Mouse (Mus musculus): ENCODE data around the gene Mllt11. TPM values are rescaled to one million over a fixed set of nuclear protein-coding genes. Genes with fewer than 3 reads are reported as not detected.

Gene Mllt11
- polyA plus RNA-seq, 1 experiment from 2014 or later: 12.0 TPM

- no peak for DNase-seq (ENCODE audit: low spot score)
Measured at GRCm38 (mm10) chr3:95239022-95239421, 7.1 kb upstream of the Mllt11 start.

GRCm38 (mm10) chr3:95237541-95238099, 5.6 kb upstream of the Mllt11 start:
- H3K27ac ChIP-seq: no peak overlapping the region
- H3K36me3 ChIP-seq: peaks cover 64% of the 10 kb centered on the region
- peaks cover 31% of the 10 kb centered on the region for H3K4me1 ChIP-seq
- H3K27me3 ChIP-seq (ENCODE audit: low read depth, poor library complexity, severe bottlenecking): no peaks in the 10 kb centered on the region
- WGBS: 94% methylated on average over 8 of the region's 8 CpGs
- no peak overlapping the region for H3K4me3 ChIP-seq
- no peaks in the 10 kb centered on the region for H3K9me3 ChIP-seq (replicated peaks)
- DNase-seq (ENCODE audit: low spot score): no peak

More at GRCm38 (mm10) chr3:95239022-95239421, 7.1 kb upstream of the Mllt11 start:
- Histone ChIP-seq H3K27ac (no peak overlapping the region), H3K4me3 (no peak overlapping the region), H3K36me3 (peaks cover 50% of the 10 kb centered on the region), H3K4me1 (peaks cover 31% of the 10 kb centered on the region), H3K9me3 (replicated peaks) (no peaks in the 10 kb centered on the region), H3K27me3 (ENCODE audit: low read depth, poor library complexity, severe bottlenecking) (no peaks in the 10 kb centered on the region)
- 87% methylated on average over 6 of the region's 6 CpGs for WGBS

GRCm38 (mm10) chr3:95235386-95236301, 3.7 kb upstream of the Mllt11 start:
- WGBS: 77% methylated on average over 23 of the region's 23 CpGs
- Histone ChIP-seq H3K27me3 (ENCODE audit: low read depth, poor library complexity, severe bottlenecking) (no peaks in the 10 kb centered on the region), H3K9me3 (replicated peaks) (no peaks in the 10 kb centered on the region), H3K27ac (peak overlapping the region; percentile 50), H3K4me3 (no peak overlapping the region), H3K4me1 (peaks cover 28% of the 10 kb centered on the region), H3K36me3 (peaks cover 84% of the 10 kb centered on the region)
- DNase-seq (ENCODE audit: low spot score): no peak

- Histone ChIP-seq H3K27me3 (ENCODE audit: low read depth, poor library complexity, severe bottlenecking) (no peaks in the 10 kb centered on the region), H3K9me3 (replicated peaks) (no peaks in the 10 kb centered on the region), H3K4me3 (no peak overlapping the region), H3K36me3 (peaks cover 79% of the 10 kb centered on the region), H3K4me1 (peaks cover 42% of the 10 kb centered on the region), H3K27ac (no peak overlapping the region)
- DNase-seq (ENCODE audit: low spot score): no peak
- 91% methylated on average over 16 of the region's 16 CpGs for WGBS
Measured at GRCm38 (mm10) chr3:95233303-95233980, 1.5 kb upstream of the Mllt11 start.

- Histone ChIP-seq H3K4me3 (no peak overlapping the region), H3K27ac (no peak overlapping the region), H3K27me3 (ENCODE audit: low read depth, poor library complexity, severe bottlenecking) (no peaks in the 10 kb centered on the region), H3K9me3 (replicated peaks) (no peaks in the 10 kb centered on the region), H3K4me1 (peaks cover 44% of the 10 kb centered on the region), H3K36me3 (peaks cover 72% of the 10 kb centered on the region)
- no peak for DNase-seq (ENCODE audit: low spot score)
- WGBS: 88% methylated on average over 7 of the region's 7 CpGs
Measured at GRCm38 (mm10) chr3:95232771-95233170, 800 bp upstream of the Mllt11 start.

GRCm38 (mm10) chr3:95230495-95231297, 1.3 kb downstream of the Mllt11 start:
- peak overlapping the region; percentile 96 for H3K4me3 ChIP-seq
- H3K4me1 ChIP-seq: peaks cover 52% of the 10 kb centered on the region
- peaks cover 56% of the 10 kb centered on the region for H3K36me3 ChIP-seq
- no peaks in the 10 kb centered on the region for H3K27me3 ChIP-seq (ENCODE audit: low read depth, poor library complexity, severe bottlenecking)
- H3K9me3 ChIP-seq (replicated peaks): no peaks in the 10 kb centered on the region
- WGBS: 67% methylated on average over 8 of the region's 8 CpGs
- DNase-seq (ENCODE audit: low spot score): no peak
- H3K27ac ChIP-seq: peak overlapping the region; percentile 96

- peak overlapping the region; percentile 96 for H3K4me3 ChIP-seq
- peaks cover 44% of the 10 kb centered on the region for H3K4me1 ChIP-seq
- DNase-seq (ENCODE audit: low spot score): peak; percentile 59
- peak overlapping the region; percentile 96 for H3K27ac ChIP-seq
- no peaks in the 10 kb centered on the region for H3K9me3 ChIP-seq (replicated peaks)
- H3K27me3 ChIP-seq (ENCODE audit: low read depth, poor library complexity, severe bottlenecking): no peaks in the 10 kb centered on the region
- peaks cover 56% of the 10 kb centered on the region for H3K36me3 ChIP-seq
- 3% methylated on average over 13 of the region's 13 CpGs for WGBS
Measured at GRCm38 (mm10) chr3:95229781-95230494, 2.0 kb downstream of the Mllt11 start.

GRCm38 (mm10) chr3:95228894-95229780, 2.8 kb downstream of the Mllt11 start:
- H3K9me3 ChIP-seq (replicated peaks): no peaks in the 10 kb centered on the region
- peak overlapping the region; percentile 96 for H3K4me3 ChIP-seq
- peaks cover 56% of the 10 kb centered on the region for H3K36me3 ChIP-seq
- no peaks in the 10 kb centered on the region for H3K27me3 ChIP-seq (ENCODE audit: low read depth, poor library complexity, severe bottlenecking)
- DNase-seq (ENCODE audit: low spot score): peak; percentile 73
- peaks cover 45% of the 10 kb centered on the region for H3K4me1 ChIP-seq
- under 1% methylated on average over 43 of the region's 43 CpGs for WGBS
- peak overlapping the region; percentile 96 for H3K27ac ChIP-seq

GRCm38 (mm10) chr3:95228148-95228893, 3.6 kb downstream of the Mllt11 start, which contains the start of gene Cdc42se1:
Gene Cdc42se1, plus strand, starts transcription at chr3:95228732.
- Histone ChIP-seq H3K9me3 (replicated peaks) (no peaks in the 10 kb centered on the region), H3K4me1 (peaks cover 47% of the 10 kb centered on the region), H3K4me3 (peak within 1 kb of the TSS; percentile 96), H3K36me3 (peaks cover 56% of the 10 kb centered on the region), H3K27ac (peak within 1 kb of the TSS; percentile 96), H3K27me3 (ENCODE audit: low read depth, poor library complexity, severe bottlenecking) (no peaks in the 10 kb centered on the region)
- under 1% methylated on average over 64 of the region's 64 CpGs for WGBS
- DNase-seq (ENCODE audit: low spot score): peak; percentile 87

GRCm38 (mm10) chr3:95227214-95227613, 4.8 kb downstream of the Mllt11 start:
- 39% methylated on average over 1 of the region's 1 CpGs for WGBS
- DNase-seq (ENCODE audit: low spot score): no peak
- H3K4me1 ChIP-seq: peaks cover 47% of the 10 kb centered on the region

More at GRCm38 (mm10) chr3:95227214-95227613, 4.8 kb downstream of the Mllt11 start:
- Histone ChIP-seq H3K36me3 (peaks cover 56% of the 10 kb centered on the region), H3K27ac (peak overlapping the region; percentile 96), H3K27me3 (ENCODE audit: low read depth, poor library complexity, severe bottlenecking) (no peaks in the 10 kb centered on the region), H3K9me3 (replicated peaks) (no peaks in the 10 kb centered on the region), H3K4me3 (peak overlapping the region; percentile 96)

All from limb, embryonic 10.5 days (tissue).